Mouse (Mus musculus): ENCODE results near the gene Myo1e. TPM values are rescaled to one million over a fixed set of nuclear protein-coding genes. Genes with fewer than 3 reads are reported as not detected.

The Myo1e gene
- polyA plus RNA-seq, 1 experiment from 2014 or later: 10.0 TPM

- Histone ChIP-seq H3K4me2 (replicated peaks; ENCODE audit: low read depth, low read length) (no peak overlapping the region), H3K9ac (ENCODE audit: low read depth, low read length) (no peak overlapping the region), H3K36me3 (ENCODE audit: control insufficient read depth, insufficient read depth, low read length) (no peaks in the 10 kb centered on the region), H3K27me3 (ENCODE audit: control insufficient read depth, insufficient read depth, low read length) (no peaks in the 10 kb centered on the region), H3K9me3 (ENCODE audit: control insufficient read depth, low read length) (no peaks in the 10 kb centered on the region), H3K4me3 (ENCODE audit: low read depth, low read length) (no peak overlapping the region), H3K4me1 (replicated peaks; ENCODE audit: control insufficient read depth, insufficient read depth, low read length) (no peaks in the 10 kb centered on the region), H3K27ac (ENCODE audit: low read depth, low read length) (no peak overlapping the region)
- no peak for DNase-seq (ENCODE audit: low spot score)
- WGBS: 96% methylated on average over 4 of the region's 4 CpGs
- ATAC-seq (ENCODE audit: low FRiP score): no peak
Observed at GRCm38 (mm10) chr9:70384494-70384893, 177.3 kb downstream of the Myo1e start.

GRCm38 (mm10) chr9:70384958-70385728 lies 178.0 kb downstream of the Myo1e start:
- no peaks in the 10 kb centered on the region for H3K36me3 ChIP-seq (ENCODE audit: control insufficient read depth, insufficient read depth, low read length)
- ATAC-seq (ENCODE audit: low FRiP score) (no peak), DNase-seq (ENCODE audit: low spot score) (no peak)
- H3K9me3 ChIP-seq (ENCODE audit: control insufficient read depth, low read length): no peaks in the 10 kb centered on the region
- H3K27ac ChIP-seq (ENCODE audit: low read depth, low read length): no peak overlapping the region
- WGBS: 86% methylated on average over 18 of the region's 18 CpGs
- H3K9ac ChIP-seq (ENCODE audit: low read depth, low read length): no peak overlapping the region
- no peak overlapping the region for H3K4me3 ChIP-seq (ENCODE audit: low read depth, low read length)
- no peaks in the 10 kb centered on the region for H3K4me1 ChIP-seq (replicated peaks; ENCODE audit: control insufficient read depth, insufficient read depth, low read length)
- no peak overlapping the region for H3K4me2 ChIP-seq (replicated peaks; ENCODE audit: low read depth, low read length)
- H3K27me3 ChIP-seq (ENCODE audit: control insufficient read depth, insufficient read depth, low read length): no peaks in the 10 kb centered on the region

- Histone ChIP-seq H3K27me3 (ENCODE audit: control insufficient read depth, insufficient read depth, low read length) (no peaks in the 10 kb centered on the region), H3K4me3 (ENCODE audit: low read depth, low read length) (no peak overlapping the region), H3K9ac (ENCODE audit: low read depth, low read length) (no peak overlapping the region), H3K36me3 (ENCODE audit: control insufficient read depth, insufficient read depth, low read length) (no peaks in the 10 kb centered on the region), H3K27ac (ENCODE audit: low read depth, low read length) (no peak overlapping the region), H3K4me2 (replicated peaks; ENCODE audit: low read depth, low read length) (no peak overlapping the region), H3K9me3 (ENCODE audit: control insufficient read depth, low read length) (no peaks in the 10 kb centered on the region), H3K4me1 (replicated peaks; ENCODE audit: control insufficient read depth, insufficient read depth, low read length) (no peaks in the 10 kb centered on the region)
- no peak for DNase-seq (ENCODE audit: low spot score)
- WGBS: 95% methylated on average over 4 of the region's 4 CpGs
- ATAC-seq (ENCODE audit: low FRiP score): no peak
Observed at GRCm38 (mm10) chr9:70387410-70388119, 180.4 kb downstream of the Myo1e start.

GRCm38 (mm10) chr9:70389548-70389947 lies 182.4 kb downstream of the Myo1e start:
- no peaks in the 10 kb centered on the region for H3K36me3 ChIP-seq (ENCODE audit: control insufficient read depth, insufficient read depth, low read length)
- H3K4me1 ChIP-seq (replicated peaks; ENCODE audit: control insufficient read depth, insufficient read depth, low read length): no peaks in the 10 kb centered on the region
- H3K27ac ChIP-seq (ENCODE audit: low read depth, low read length): no peak overlapping the region
- no peaks in the 10 kb centered on the region for H3K27me3 ChIP-seq (ENCODE audit: control insufficient read depth, insufficient read depth, low read length)
- ATAC-seq (ENCODE audit: low FRiP score) (no peak), DNase-seq (ENCODE audit: low spot score) (no peak)
- WGBS: 94% methylated on average over 3 of the region's 3 CpGs
- no peaks in the 10 kb centered on the region for H3K9me3 ChIP-seq (ENCODE audit: control insufficient read depth, low read length)
- no peak overlapping the region for H3K9ac ChIP-seq (ENCODE audit: low read depth, low read length)
- H3K4me3 ChIP-seq (ENCODE audit: low read depth, low read length): no peak overlapping the region
- no peak overlapping the region for H3K4me2 ChIP-seq (replicated peaks; ENCODE audit: low read depth, low read length)

- Histone ChIP-seq H3K9ac (ENCODE audit: low read depth, low read length) (no peak overlapping the region), H3K27ac (ENCODE audit: low read depth, low read length) (no peak overlapping the region), H3K4me1 (replicated peaks; ENCODE audit: control insufficient read depth, insufficient read depth, low read length) (no peaks in the 10 kb centered on the region), H3K9me3 (ENCODE audit: control insufficient read depth, low read length) (no peaks in the 10 kb centered on the region), H3K27me3 (ENCODE audit: control insufficient read depth, insufficient read depth, low read length) (no peaks in the 10 kb centered on the region), H3K4me2 (replicated peaks; ENCODE audit: low read depth, low read length) (no peak overlapping the region), H3K36me3 (ENCODE audit: control insufficient read depth, insufficient read depth, low read length) (no peaks in the 10 kb centered on the region), H3K4me3 (ENCODE audit: low read depth, low read length) (no peak overlapping the region)
- no peak for DNase-seq (ENCODE audit: low spot score)
- ATAC-seq (ENCODE audit: low FRiP score): no peak
- WGBS: 82% methylated on average over 5 of the region's 5 CpGs
Observed at GRCm38 (mm10) chr9:70391042-70391441, 183.9 kb downstream of the Myo1e start.

GRCm38 (mm10) chr9:70391660-70392562 lies 184.8 kb downstream of the Myo1e start:
- 80% methylated on average over 12 of the region's 12 CpGs for WGBS
- Histone ChIP-seq H3K4me1 (replicated peaks; ENCODE audit: control insufficient read depth, insufficient read depth, low read length) (no peaks in the 10 kb centered on the region), H3K36me3 (ENCODE audit: control insufficient read depth, insufficient read depth, low read length) (no peaks in the 10 kb centered on the region), H3K9ac (ENCODE audit: low read depth, low read length) (no peak overlapping the region; the same call in 1 of the 2 replicates), H3K4me2 (replicated peaks; ENCODE audit: low read depth, low read length) (no peak overlapping the region), H3K9me3 (ENCODE audit: control insufficient read depth, low read length) (no peaks in the 10 kb centered on the region), H3K4me3 (ENCODE audit: low read depth, low read length) (no peak overlapping the region), H3K27me3 (ENCODE audit: control insufficient read depth, insufficient read depth, low read length) (no peaks in the 10 kb centered on the region), H3K27ac (ENCODE audit: low read depth, low read length) (no peak overlapping the region)
- DNase-seq (ENCODE audit: low spot score) (no peak), ATAC-seq (ENCODE audit: low FRiP score) (no peak)

- Histone ChIP-seq H3K4me2 (replicated peaks; ENCODE audit: low read depth, low read length) (no peak overlapping the region), H3K9me3 (ENCODE audit: control insufficient read depth, low read length) (no peaks in the 10 kb centered on the region), H3K4me3 (ENCODE audit: low read depth, low read length) (no peak overlapping the region), H3K27ac (ENCODE audit: low read depth, low read length) (no peak overlapping the region), H3K9ac (ENCODE audit: low read depth, low read length) (no peak overlapping the region; the same call in 1 of the 2 replicates), H3K27me3 (ENCODE audit: control insufficient read depth, insufficient read depth, low read length) (no peaks in the 10 kb centered on the region), H3K4me1 (replicated peaks; ENCODE audit: control insufficient read depth, insufficient read depth, low read length) (no peaks in the 10 kb centered on the region), H3K36me3 (ENCODE audit: control insufficient read depth, insufficient read depth, low read length) (no peaks in the 10 kb centered on the region)
- DNase-seq (ENCODE audit: low spot score) (peak; percentile 69), ATAC-seq (ENCODE audit: low FRiP score) (peak; percentile 40; the same call in 1 of the 2 replicates)
- 23% methylated on average over 6 of the region's 6 CpGs for WGBS
Observed at GRCm38 (mm10) chr9:70392563-70392907, 185.4 kb downstream of the Myo1e start.

- H3K36me3 ChIP-seq (ENCODE audit: control insufficient read depth, insufficient read depth, low read length): no peaks in the 10 kb centered on the region
- H3K4me3 ChIP-seq (ENCODE audit: low read depth, low read length): no peak overlapping the region
- no peak overlapping the region for H3K9ac ChIP-seq (ENCODE audit: low read depth, low read length)
- H3K9me3 ChIP-seq (ENCODE audit: control insufficient read depth, low read length): no peaks in the 10 kb centered on the region
- no peaks in the 10 kb centered on the region for H3K4me1 ChIP-seq (replicated peaks; ENCODE audit: control insufficient read depth, insufficient read depth, low read length)
- no peak for ATAC-seq (ENCODE audit: low FRiP score)
- H3K27me3 ChIP-seq (ENCODE audit: control insufficient read depth, insufficient read depth, low read length): no peaks in the 10 kb centered on the region
- no peak overlapping the region for H3K4me2 ChIP-seq (replicated peaks; ENCODE audit: low read depth, low read length)
- 89% methylated on average over 12 of the region's 12 CpGs for WGBS
- peak; percentile 17 for DNase-seq (ENCODE audit: low spot score)
- no peak overlapping the region for H3K27ac ChIP-seq (ENCODE audit: low read depth, low read length)
Observed at GRCm38 (mm10) chr9:70395617-70396016, 188.5 kb downstream of the Myo1e start.

Measured in hindbrain, embryonic 11.5 days (tissue).